Mouse (Mus musculus) liver, embryonic 12.5 days (tissue): Measurements from ENCODE around the gene Tas2r143. TPM values are rescaled to one million over a fixed set of nuclear protein-coding genes. Genes with fewer than 3 reads are reported as not detected.

Experiments
- ATAC-seq: fragments of 200-750 bp; cut with Nextera tagmentation; 2 replicates; pipeline ENCODE4 v1.8.0; 2017; ENCODE audit warnings: moderate number of reproducible peaks, mild to moderate bottlenecking, moderate library complexity
- H3K27ac ChIP-seq: fragments of 300-500 bp; sonication (generic); 2 replicates; pipeline ENCODE4 v1.5.1; 2016; ENCODE audit warnings: mild to moderate bottlenecking
- H3K27me3 ChIP-seq: fragments of 300-500 bp; sonication (generic); replicated peaks from 2 replicates; pipeline ENCODE4 v1.6.1; 2016; ENCODE audit warnings: mild to moderate bottlenecking, moderate library complexity
- H3K36me3 ChIP-seq: fragments of 300-500 bp; sonication (generic); 2 replicates; pipeline ENCODE4 v1.6.1; 2016; ENCODE audit warnings: mild to moderate bottlenecking, moderate library complexity
- H3K4me1 ChIP-seq: fragments of 300-500 bp; sonication (generic); 2 replicates; pipeline ENCODE4 v1.6.1; 2016
- H3K4me2 ChIP-seq: fragments of 300-500 bp; sonication (generic); 2 replicates; pipeline ENCODE4 v1.6.1; 2016; ENCODE audit warnings: mild to moderate bottlenecking, moderate library complexity
- H3K4me3 ChIP-seq: fragments of 300-500 bp; sonication (generic); 2 replicates; pipeline ENCODE4 v1.5.1; 2016; ENCODE audit warnings: mild to moderate bottlenecking, moderate library complexity
- H3K9ac ChIP-seq: fragments of 300-500 bp; sonication (generic); 2 replicates; pipeline ENCODE4 v1.6.1; 2016; ENCODE audit warnings: mild to moderate bottlenecking, moderate library complexity
- H3K9me3 ChIP-seq: fragments of 300-500 bp; sonication (generic); replicated peaks from 2 replicates; pipeline ENCODE4 v1.6.1; 2016; ENCODE audit warnings: mild to moderate bottlenecking, moderate library complexity
- WGBS: fragments of 180-500 bp; shearing (Covaris S2); methylation state at CpG from one replicate; pipeline ENCODE4 v1.1.7; 2016; ENCODE audit not compliant: insufficient replicate concordance; 5-methylcytosine and 5-hydroxymethylcytosine counted together
- polyA plus RNA-seq: library from polyadenylated mRNA; unstranded; fragments of >200 nt; fragmentation: Nextera tagmentation; extraction: Ambion mirVana; gene quantifications from 2 replicates; pipeline ENCODE4 v1.2.1, GENCODE M21; 2016

The Tas2r143 gene
- polyA plus RNA-seq, 1 experiment from 2014 or later, result not detected

- Histone ChIP-seq H3K9me3 (no peaks in the 10 kb centered on the region), H3K9ac (no peak overlapping the region), H3K27me3 (no peaks in the 10 kb centered on the region; the same call in 1 of the 2 replicates), H3K27ac (no peak overlapping the region), H3K4me1 (peaks cover 4% of the 10 kb centered on the region), H3K36me3 (no peaks in the 10 kb centered on the region), H3K4me3 (no peak overlapping the region), H3K4me2 (no peak overlapping the region)
- 58% methylated on average over 2 of the region's 2 CpGs for WGBS
- no peak for ATAC-seq
These were observed 18.8 kb upstream of the Tas2r143 start for GRCm38 (mm10) chr6:42381221-42381620.

- Histone ChIP-seq H3K4me3 (no peak overlapping the region), H3K4me1 (no peaks in the 10 kb centered on the region), H3K9ac (no peak overlapping the region), H3K27ac (no peak overlapping the region), H3K36me3 (no peaks in the 10 kb centered on the region), H3K9me3 (no peaks in the 10 kb centered on the region), H3K27me3 (no peaks in the 10 kb centered on the region; the same call in 1 of the 2 replicates), H3K4me2 (no peak overlapping the region)
- no peak; the same call in 1 of the 2 replicates for ATAC-seq
- 46% methylated on average over 9 of the region's 9 CpGs for WGBS
These were observed 18.1 kb upstream of the Tas2r143 start for GRCm38 (mm10) chr6:42381916-42382381.

- 75% methylated on average over 5 of the region's 5 CpGs for WGBS
- no peaks in the 10 kb centered on the region for H3K36me3 ChIP-seq
- H3K27ac ChIP-seq, result no peak overlapping the region
- H3K9ac ChIP-seq, result no peak overlapping the region
- no peak for ATAC-seq
- H3K9me3 ChIP-seq, result no peaks in the 10 kb centered on the region
- H3K4me3 ChIP-seq, result no peak overlapping the region
- no peak overlapping the region for H3K4me2 ChIP-seq
- H3K27me3 ChIP-seq, result no peaks in the 10 kb centered on the region; the same call in 1 of the 2 replicates
- H3K4me1 ChIP-seq, result no peaks in the 10 kb centered on the region
These were observed 16.7 kb upstream of the Tas2r143 start for GRCm38 (mm10) chr6:42383360-42383759.

GRCm38 (mm10) chr6:42385635-42386034, 14.4 kb upstream of the Tas2r143 start:
- no peak overlapping the region for H3K4me2 ChIP-seq
- no peak for ATAC-seq
- no peak overlapping the region for H3K4me3 ChIP-seq
- no peaks in the 10 kb centered on the region for H3K9me3 ChIP-seq
- H3K27ac ChIP-seq, result no peak overlapping the region
- H3K27me3 ChIP-seq, result no peaks in the 10 kb centered on the region
- WGBS, result 58% methylated on average over 4 of the region's 4 CpGs
- H3K36me3 ChIP-seq, result no peaks in the 10 kb centered on the region
- H3K4me1 ChIP-seq, result no peaks in the 10 kb centered on the region
- no peak overlapping the region for H3K9ac ChIP-seq

- H3K4me2 ChIP-seq, result no peak overlapping the region
- H3K27me3 ChIP-seq, result no peaks in the 10 kb centered on the region
- H3K27ac ChIP-seq, result no peak overlapping the region
- H3K36me3 ChIP-seq, result no peaks in the 10 kb centered on the region
- H3K9ac ChIP-seq, result no peak overlapping the region
- H3K4me1 ChIP-seq, result no peaks in the 10 kb centered on the region
- H3K9me3 ChIP-seq, result no peaks in the 10 kb centered on the region
- no peak overlapping the region for H3K4me3 ChIP-seq
- no peak for ATAC-seq
- 33% methylated on average over 2 of the region's 2 CpGs for WGBS
These were observed 8.2 kb upstream of the Tas2r143 start for GRCm38 (mm10) chr6:42391796-42392330.

GRCm38 (mm10) chr6:42395960-42396809, 3.9 kb upstream of the Tas2r143 start:
- Histone ChIP-seq H3K4me3 (no peak overlapping the region), H3K4me1 (no peaks in the 10 kb centered on the region), H3K36me3 (no peaks in the 10 kb centered on the region), H3K9ac (no peak overlapping the region), H3K27ac (no peak overlapping the region), H3K27me3 (no peaks in the 10 kb centered on the region), H3K4me2 (no peak overlapping the region), H3K9me3 (no peaks in the 10 kb centered on the region)
- ATAC-seq, result peak; percentile 42; the same call in 1 of the 2 replicates
- 53% methylated on average over 9 of the region's 9 CpGs for WGBS

- Histone ChIP-seq H3K9ac (no peak overlapping the region), H3K27me3 (no peaks in the 10 kb centered on the region), H3K27ac (no peak overlapping the region), H3K36me3 (no peaks in the 10 kb centered on the region), H3K9me3 (no peaks in the 10 kb centered on the region), H3K4me2 (no peak overlapping the region), H3K4me1 (no peaks in the 10 kb centered on the region), H3K4me3 (no peak overlapping the region)
- ATAC-seq, result no peak
- WGBS, result 25% methylated on average over 3 of the region's 3 CpGs
These were observed 2.9 kb upstream of the Tas2r143 start for GRCm38 (mm10) chr6:42397041-42397657.

GRCm38 (mm10) chr6:42398285-42398684, 1.8 kb upstream of the Tas2r143 start:
- no peak for ATAC-seq
- Histone ChIP-seq H3K4me1 (no peaks in the 10 kb centered on the region), H3K4me2 (no peak overlapping the region), H3K27me3 (no peaks in the 10 kb centered on the region), H3K36me3 (no peaks in the 10 kb centered on the region), H3K27ac (no peak overlapping the region), H3K9ac (no peak overlapping the region), H3K9me3 (no peaks in the 10 kb centered on the region), H3K4me3 (no peak overlapping the region)
- WGBS, result 52% methylated on average over 3 of the region's 3 CpGs

GRCm38 (mm10) chr6:42398998-42399397, 1.0 kb upstream of the Tas2r143 start:
- no peak for ATAC-seq
- Histone ChIP-seq H3K27me3 (no peaks in the 10 kb centered on the region), H3K36me3 (no peaks in the 10 kb centered on the region), H3K9me3 (no peaks in the 10 kb centered on the region), H3K9ac (no peak overlapping the region), H3K27ac (no peak overlapping the region), H3K4me3 (no peak overlapping the region), H3K4me1 (no peaks in the 10 kb centered on the region), H3K4me2 (no peak overlapping the region)
- 79% methylated on average over 1 of the region's 1 CpGs for WGBS

- Histone ChIP-seq H3K36me3 (no peaks in the 10 kb centered on the region), H3K4me1 (no peaks in the 10 kb centered on the region), H3K27me3 (no peaks in the 10 kb centered on the region), H3K9me3 (no peaks in the 10 kb centered on the region), H3K9ac (no peak within 1 kb of the TSS), H3K4me3 (no peak within 1 kb of the TSS), H3K4me2 (no peak within 1 kb of the TSS), H3K27ac (no peak within 1 kb of the TSS)
- ATAC-seq, result no peak
- WGBS, result 68% methylated on average over 2 of the region's 2 CpGs
These were observed 5.1 kb downstream of the Tas2r143 start, which contains the start of gene Tas2r135 for GRCm38 (mm10) chr6:42405134-42405533. TSS of gene Tas2r135 (plus strand) at chr6:42405434.

- Histone ChIP-seq H3K4me1 (no peaks in the 10 kb centered on the region), H3K9ac (no peak overlapping the region), H3K9me3 (no peaks in the 10 kb centered on the region), H3K4me3 (no peak overlapping the region), H3K4me2 (no peak overlapping the region), H3K27me3 (no peaks in the 10 kb centered on the region), H3K36me3 (no peaks in the 10 kb centered on the region), H3K27ac (no peak overlapping the region)
- 77% methylated on average over 2 of the region's 2 CpGs for WGBS
- ATAC-seq, result no peak
These were observed 19.4 kb downstream of the Tas2r143 start for GRCm38 (mm10) chr6:42419443-42419842.

GRCm38 (mm10) chr6:42421439-42421838, 21.4 kb downstream of the Tas2r143 start:
- H3K36me3 ChIP-seq, result no peaks in the 10 kb centered on the region
- H3K4me2 ChIP-seq, result no peak overlapping the region
- WGBS, result 37% methylated on average over 2 of the region's 2 CpGs
- no peak for ATAC-seq
- no peak overlapping the region for H3K4me3 ChIP-seq
- H3K4me1 ChIP-seq, result no peaks in the 10 kb centered on the region
- no peaks in the 10 kb centered on the region for H3K9me3 ChIP-seq
- no peak overlapping the region for H3K27ac ChIP-seq
- H3K9ac ChIP-seq, result no peak overlapping the region
- no peaks in the 10 kb centered on the region for H3K27me3 ChIP-seq
